Mouse (Mus musculus): ENCODE results near the gene Gm10715. TPM values are rescaled to one million over a fixed set of nuclear protein-coding genes. Genes with fewer than 3 reads are reported as not detected.
"Not testable (repeated sequence)": the region's sequence is repeated elsewhere in the genome, so short reads cannot be mapped to it uniquely, and the experiment has no call there.

Gm10715 gene
- polyA plus RNA-seq, 1 experiment from 2014 or later, result not detected

- WGBS, result 65% methylated on average over 5 of the region's 9 CpGs
- not testable (repeated sequence) for H3K9ac ChIP-seq; H3K4me2 ChIP-seq (replicated peaks)
These were observed 21.3 kb upstream of the Gm10715 start, which contains the start of gene Gm10720 for GRCm38 (mm10) chr9:3015354-3015753. Gm10720 (plus strand) TSS chr9:3015654.

DNA sequence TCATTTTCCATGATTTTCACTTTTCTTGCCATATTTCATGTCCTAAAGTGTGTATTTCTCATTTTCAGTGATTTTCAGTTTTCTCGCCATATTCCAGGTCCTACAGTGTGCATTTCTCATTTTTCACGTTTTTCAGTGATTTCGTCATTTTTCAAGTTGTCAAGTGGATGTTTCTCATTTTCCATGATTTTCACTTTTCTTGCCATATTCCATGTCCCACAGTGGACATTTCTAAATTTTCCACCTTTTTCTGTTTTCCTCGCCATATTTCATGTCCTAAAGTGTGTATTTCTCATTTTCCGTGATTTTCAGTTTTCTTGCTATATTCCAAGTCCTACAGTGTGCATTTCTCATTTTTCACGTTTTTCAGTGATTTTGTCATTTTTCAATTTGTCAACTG lies 20.8 kb upstream of the Gm10715 start:
- not testable (repeated sequence) for ATAC-seq (ENCODE audit: insufficient number of reproducible peaks, low FRiP score, low TSS enrichment, low read depth); H3K27me3 ChIP-seq; H3K4me2 ChIP-seq (replicated peaks); H3K9ac ChIP-seq; H3K4me1 ChIP-seq; H3K36me3 ChIP-seq; H3K9me3 ChIP-seq (replicated peaks); H3K4me3 ChIP-seq (replicated peaks); H3K27ac ChIP-seq (replicated peaks)
- 76% methylated on average over 6 of the region's 6 CpGs for WGBS

More at GRCm38 (mm10) chr9:3015354-3015753, 21.3 kb upstream of the Gm10715 start, which contains the start of gene Gm10720:
- H3K4me1 ChIP-seq; H3K27me3 ChIP-seq; H3K9me3 ChIP-seq (replicated peaks); H3K27ac ChIP-seq (replicated peaks); ATAC-seq (ENCODE audit: insufficient number of reproducible peaks, low FRiP score, low TSS enrichment, low read depth); H3K36me3 ChIP-seq; H3K4me3 ChIP-seq (replicated peaks): not testable (repeated sequence)

DNA sequence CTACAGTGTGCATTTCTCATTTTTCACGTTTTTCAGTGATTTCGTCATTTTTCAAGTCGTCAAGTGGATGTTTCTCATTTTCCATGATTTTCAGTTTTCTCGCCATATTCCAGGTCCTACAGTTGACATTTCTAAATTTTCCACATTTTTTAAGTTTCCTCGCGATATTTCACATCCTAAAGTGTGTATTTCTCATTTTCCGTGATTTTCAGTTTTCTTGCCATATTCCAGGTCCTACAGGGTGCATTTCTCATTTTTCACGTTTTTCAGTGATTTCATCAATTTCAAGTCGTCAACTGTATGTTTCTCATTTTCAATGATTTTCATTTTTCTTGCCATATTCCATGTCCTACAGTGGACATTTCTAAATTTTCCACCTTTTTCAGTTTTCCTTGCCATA lies 19.6 kb upstream of the Gm10715 start, which contains the start of gene Gm10719:
TSS of gene Gm10719 (plus strand) at position 301 of the 400 bp plus-strand sequence.
- not testable (repeated sequence) for H3K9ac ChIP-seq; H3K27me3 ChIP-seq; H3K9me3 ChIP-seq (replicated peaks); H3K36me3 ChIP-seq; H3K4me2 ChIP-seq (replicated peaks); ATAC-seq (ENCODE audit: insufficient number of reproducible peaks, low FRiP score, low TSS enrichment, low read depth); H3K27ac ChIP-seq (replicated peaks); H3K4me1 ChIP-seq; H3K4me3 ChIP-seq (replicated peaks)
- 44% methylated on average over 2 of the region's 9 CpGs for WGBS

DNA sequence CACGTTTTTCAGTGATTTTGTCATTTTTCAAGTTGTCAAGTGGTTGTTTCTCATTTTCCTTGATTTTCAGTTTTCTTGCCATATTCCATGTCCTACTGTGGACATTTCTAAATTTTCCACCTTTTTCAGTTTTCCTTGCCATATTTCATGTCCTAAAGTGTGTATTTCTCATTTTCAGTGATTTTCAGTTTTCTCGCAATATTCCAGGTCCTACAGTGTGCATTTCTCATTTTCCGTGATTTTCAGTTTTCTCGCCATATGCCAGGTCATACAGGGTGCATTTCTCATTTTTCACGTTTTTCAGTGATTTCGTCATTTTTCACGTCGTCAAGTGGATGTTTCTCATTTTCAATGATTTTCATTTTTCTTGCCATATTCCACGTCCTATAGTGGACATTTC lies 17.7 kb upstream of the Gm10715 start:
- ATAC-seq (ENCODE audit: insufficient number of reproducible peaks, low FRiP score, low TSS enrichment, low read depth); H3K36me3 ChIP-seq: not testable (repeated sequence)
- WGBS, result 64% methylated on average over 9 of the region's 9 CpGs

GRCm38 (mm10) chr9:3019835-3020727 lies 16.6 kb upstream of the Gm10715 start:
- H3K4me1 ChIP-seq; H3K9me3 ChIP-seq (replicated peaks); H3K9ac ChIP-seq; H3K36me3 ChIP-seq; H3K27me3 ChIP-seq; H3K4me2 ChIP-seq (replicated peaks); H3K4me3 ChIP-seq (replicated peaks); H3K27ac ChIP-seq (replicated peaks): not testable (repeated sequence)
- WGBS, result 78% methylated on average over 17 of the region's 19 CpGs
- ATAC-seq (ENCODE audit: insufficient number of reproducible peaks, low FRiP score, low TSS enrichment, low read depth), result peak; percentile 67; the same call in 1 of the 2 replicates

More for the DNA sequence above, 17.7 kb upstream of the Gm10715 start:
- not testable (repeated sequence) for H3K9me3 ChIP-seq (replicated peaks); H3K9ac ChIP-seq; H3K4me2 ChIP-seq (replicated peaks); H3K4me1 ChIP-seq; H3K4me3 ChIP-seq (replicated peaks); H3K27me3 ChIP-seq; H3K27ac ChIP-seq (replicated peaks)

DNA sequence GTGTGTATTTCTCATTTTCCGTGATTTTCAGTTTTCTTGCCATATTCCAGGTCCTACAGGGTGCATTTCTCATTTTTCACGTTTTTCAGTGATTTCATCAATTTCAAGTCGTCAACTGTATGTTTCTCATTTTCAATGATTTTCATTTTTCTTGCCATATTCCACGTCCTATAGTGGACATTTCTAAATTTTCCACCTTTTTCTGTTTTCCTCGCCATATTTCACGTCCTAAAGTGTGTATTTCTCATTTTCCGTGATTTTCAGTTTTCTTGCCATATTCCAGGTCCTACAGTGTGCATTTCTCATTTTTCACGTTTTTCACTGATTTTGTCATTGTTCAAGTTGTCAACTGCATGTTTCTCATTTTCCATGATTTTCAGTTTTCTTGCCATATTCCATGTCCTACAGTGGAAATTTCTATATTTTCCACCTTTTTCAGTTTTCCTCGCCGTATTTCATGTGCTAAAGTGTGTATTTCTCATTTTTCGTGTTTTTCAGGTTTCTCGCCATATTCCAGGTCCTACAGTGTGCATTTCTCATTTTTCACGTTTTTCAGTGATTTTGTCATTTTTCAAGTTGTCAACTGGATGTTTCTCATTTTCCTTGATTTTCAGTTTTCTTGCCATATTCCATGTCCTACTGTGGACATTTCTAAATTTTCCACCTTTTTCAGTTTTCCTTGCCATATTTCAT lies 14.2 kb upstream of the Gm10715 start:
- not testable (repeated sequence) for H3K27me3 ChIP-seq; H3K4me2 ChIP-seq (replicated peaks); H3K4me3 ChIP-seq (replicated peaks); H3K36me3 ChIP-seq; H3K27ac ChIP-seq (replicated peaks); H3K9me3 ChIP-seq (replicated peaks); H3K9ac ChIP-seq; H3K4me1 ChIP-seq; ATAC-seq (ENCODE audit: insufficient number of reproducible peaks, low FRiP score, low TSS enrichment, low read depth)
- WGBS, result 76% methylated on average over 11 of the region's 13 CpGs

DNA sequence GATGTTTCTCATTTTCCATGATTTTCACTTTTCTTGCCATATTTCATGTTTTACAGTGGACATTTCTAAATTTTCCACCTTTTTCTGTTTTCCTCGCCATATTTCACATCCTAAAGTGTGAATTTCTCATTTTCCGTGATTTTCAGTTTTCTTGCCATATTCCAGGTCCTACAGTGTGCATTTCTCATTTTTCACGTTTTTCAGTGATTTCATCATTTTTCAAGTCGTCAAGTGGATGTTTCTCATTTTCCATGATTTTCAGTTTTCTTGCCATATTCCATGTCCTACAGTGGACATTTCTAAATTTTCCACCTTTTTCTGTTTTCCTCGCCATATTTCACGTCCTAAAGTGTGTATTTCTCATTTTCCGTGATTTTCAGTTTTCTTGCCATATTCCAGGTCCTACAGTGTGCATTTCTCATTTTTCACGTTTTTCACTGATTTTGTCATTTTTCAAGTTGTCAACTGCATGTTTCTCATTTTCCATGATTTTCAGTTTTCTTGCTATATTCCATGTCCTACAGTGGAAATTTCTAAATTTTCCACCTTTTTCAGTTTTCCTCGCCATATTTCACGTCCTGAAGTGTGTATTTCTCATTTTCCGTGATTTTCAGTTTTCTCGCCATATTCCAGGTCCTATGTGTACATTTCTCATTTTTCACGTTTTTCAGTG lies 13.2 kb upstream of the Gm10715 start, which contains the start of gene Gm10718:
TSS of gene Gm10718 (plus strand) at position 236 of the 673 bp plus-strand sequence.
- H3K9ac ChIP-seq, result not testable (repeated sequence)

DNA sequence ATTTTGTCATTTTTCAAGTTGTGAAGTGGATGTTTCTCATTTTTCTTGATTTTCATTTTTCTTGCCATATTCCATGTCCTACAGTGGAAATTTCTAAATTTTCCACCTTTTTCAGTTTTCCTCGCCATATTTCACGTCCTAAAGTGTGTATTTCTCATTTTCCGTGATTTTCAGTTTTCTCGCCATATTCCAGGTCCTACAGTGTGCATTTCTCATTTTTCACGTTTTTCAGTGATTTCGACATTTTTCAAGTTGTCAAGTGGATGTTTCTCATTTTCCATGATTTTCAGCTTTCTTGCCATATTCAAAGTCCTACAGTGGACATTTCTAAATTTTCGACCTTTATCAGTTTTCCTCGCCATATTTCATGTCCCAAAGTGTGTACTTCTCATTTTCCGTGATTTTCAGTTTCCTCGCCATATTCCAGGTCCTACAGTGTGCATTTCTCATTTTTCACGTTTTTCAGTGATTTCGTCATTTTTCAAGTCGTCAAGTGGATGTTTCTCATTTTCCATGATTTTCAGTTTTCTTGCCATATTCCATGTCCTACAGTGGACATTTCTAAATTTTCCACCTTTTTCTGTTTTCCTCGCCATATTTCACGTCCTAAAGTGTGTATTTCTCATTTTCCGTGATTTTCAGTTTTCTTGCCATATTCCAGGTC lies 12.6 kb upstream of the Gm10715 start:
- H3K27me3 ChIP-seq; H3K4me1 ChIP-seq; H3K9me3 ChIP-seq (replicated peaks); H3K9ac ChIP-seq; H3K4me2 ChIP-seq (replicated peaks); H3K36me3 ChIP-seq; H3K27ac ChIP-seq (replicated peaks); ATAC-seq (ENCODE audit: insufficient number of reproducible peaks, low FRiP score, low TSS enrichment, low read depth); H3K4me3 ChIP-seq (replicated peaks): not testable (repeated sequence)
- WGBS, result 77% methylated on average over 16 of the region's 16 CpGs

More for the DNA sequence above, 13.2 kb upstream of the Gm10715 start, which contains the start of gene Gm10718:
- not testable (repeated sequence) for H3K4me1 ChIP-seq; H3K36me3 ChIP-seq; ATAC-seq (ENCODE audit: insufficient number of reproducible peaks, low FRiP score, low TSS enrichment, low read depth); H3K27ac ChIP-seq (replicated peaks); H3K4me3 ChIP-seq (replicated peaks); H3K27me3 ChIP-seq; H3K9me3 ChIP-seq (replicated peaks); H3K4me2 ChIP-seq (replicated peaks)
- WGBS, result 76% methylated on average over 12 of the region's 13 CpGs

- WGBS, result 71% methylated on average over 12 of the region's 12 CpGs
- not testable (repeated sequence) for H3K4me1 ChIP-seq; H3K27ac ChIP-seq (replicated peaks); H3K9ac ChIP-seq; H3K4me3 ChIP-seq (replicated peaks); H3K27me3 ChIP-seq; ATAC-seq (ENCODE audit: insufficient number of reproducible peaks, low FRiP score, low TSS enrichment, low read depth); H3K36me3 ChIP-seq; H3K4me2 ChIP-seq (replicated peaks); H3K9me3 ChIP-seq (replicated peaks)
These were observed 11.7 kb upstream of the Gm10715 start, which contains the start of gene Gm10717 for GRCm38 (mm10) chr9:3024912-3025467. Gm10717 (plus strand) TSS chr9:3025417.

DNA sequence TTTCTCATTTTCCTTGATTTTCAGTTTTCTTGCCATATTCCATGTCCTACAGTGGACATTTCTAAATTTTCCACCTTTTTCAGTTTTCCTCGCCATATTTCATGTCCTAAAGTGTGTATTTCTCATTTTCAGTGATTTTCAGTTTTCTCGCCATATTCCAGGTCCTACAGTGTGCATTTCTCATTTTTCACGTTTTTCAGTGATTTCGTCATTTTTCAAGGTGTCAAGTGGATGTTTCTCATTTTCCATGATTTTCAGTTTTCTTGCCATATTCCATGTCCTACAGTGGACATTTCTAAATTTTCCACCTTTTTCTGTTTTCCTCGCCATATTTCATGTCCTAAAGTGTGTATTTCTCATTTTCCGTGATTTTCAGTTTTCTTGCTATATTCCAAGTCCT lies 11.0 kb upstream of the Gm10715 start:
- not testable (repeated sequence) for H3K9me3 ChIP-seq (replicated peaks); H3K4me2 ChIP-seq (replicated peaks); H3K27ac ChIP-seq (replicated peaks); H3K27me3 ChIP-seq; H3K4me3 ChIP-seq (replicated peaks); H3K9ac ChIP-seq; H3K36me3 ChIP-seq; ATAC-seq (ENCODE audit: insufficient number of reproducible peaks, low FRiP score, low TSS enrichment, low read depth); H3K4me1 ChIP-seq
- WGBS, result 72% methylated on average over 6 of the region's 6 CpGs
